Mouse (Mus musculus): ENCODE measurements at regions not wholly inside any gene's neighbourhood (a gene's known extent, or its start where the extent isn't known, plus 50 kb on each side); places are given as distances from the start of the nearest gene placed in this dataset.

DNA sequence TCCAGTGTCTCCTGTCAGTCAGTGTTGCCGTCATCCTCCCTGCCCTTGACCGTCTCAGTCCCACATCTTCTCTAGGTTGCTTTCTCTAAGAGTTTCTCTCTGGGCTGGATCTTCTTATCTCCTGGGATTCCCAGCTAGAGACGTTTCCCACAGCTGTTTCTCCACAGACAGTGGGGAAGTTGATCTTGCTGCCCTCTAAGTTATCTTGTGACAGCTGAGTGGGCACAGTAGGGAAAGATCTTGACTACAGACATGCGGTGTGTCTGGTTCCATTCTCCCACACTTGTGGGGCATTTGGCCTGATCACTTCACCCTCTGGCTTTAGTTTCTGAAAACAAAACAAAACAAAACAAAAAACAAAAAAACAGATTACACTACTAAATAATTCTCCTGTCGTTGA lies 165.2 kb upstream of the Tyw5 start:
- DNase-seq (ENCODE audit: low read depth, low spot score) = no peak

DNA sequence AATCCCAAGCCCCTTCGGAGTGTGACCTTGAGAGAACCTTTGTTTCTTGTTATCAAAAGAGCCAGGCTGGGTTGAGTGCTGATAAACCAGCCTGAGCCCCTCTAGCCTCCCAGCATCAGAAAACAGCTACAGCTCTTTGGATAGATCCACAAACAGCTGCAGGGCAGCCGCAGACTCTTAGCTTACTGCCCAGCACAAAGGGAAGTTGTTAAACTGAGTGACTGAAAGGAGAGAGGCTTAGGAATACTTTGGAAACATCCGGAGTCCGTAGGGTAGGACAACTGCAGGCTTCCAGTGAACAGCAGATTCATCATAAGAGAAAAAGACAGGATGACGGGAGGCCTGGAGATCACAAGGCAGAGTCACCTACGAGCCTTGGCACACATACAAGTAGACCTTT lies 166.9 kb upstream of the Tyw5 start:
- no peak for DNase-seq (ENCODE audit: low read depth, low spot score)

DNA sequence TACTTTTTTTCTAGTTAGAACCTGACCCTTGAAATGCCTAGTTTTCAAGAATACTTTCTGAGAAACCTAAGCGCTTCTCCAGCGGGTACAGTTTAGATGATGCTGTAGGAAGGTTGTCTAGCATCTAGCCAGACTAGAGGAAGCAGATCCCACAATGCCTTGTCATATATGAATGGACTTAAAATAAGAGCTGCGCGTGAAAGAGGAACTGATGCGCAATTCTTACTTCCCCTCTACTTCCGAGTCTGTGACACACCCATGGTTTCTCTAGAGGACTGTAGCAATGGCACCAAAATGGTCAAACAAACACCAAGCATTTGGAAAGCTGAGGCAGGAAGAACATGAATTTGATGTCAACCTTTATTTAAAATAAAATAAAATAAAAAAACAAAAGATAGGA lies 167.6 kb upstream of the Tyw5 start:
- DNase-seq (ENCODE audit: low read depth, low spot score) = no peak

DNA sequence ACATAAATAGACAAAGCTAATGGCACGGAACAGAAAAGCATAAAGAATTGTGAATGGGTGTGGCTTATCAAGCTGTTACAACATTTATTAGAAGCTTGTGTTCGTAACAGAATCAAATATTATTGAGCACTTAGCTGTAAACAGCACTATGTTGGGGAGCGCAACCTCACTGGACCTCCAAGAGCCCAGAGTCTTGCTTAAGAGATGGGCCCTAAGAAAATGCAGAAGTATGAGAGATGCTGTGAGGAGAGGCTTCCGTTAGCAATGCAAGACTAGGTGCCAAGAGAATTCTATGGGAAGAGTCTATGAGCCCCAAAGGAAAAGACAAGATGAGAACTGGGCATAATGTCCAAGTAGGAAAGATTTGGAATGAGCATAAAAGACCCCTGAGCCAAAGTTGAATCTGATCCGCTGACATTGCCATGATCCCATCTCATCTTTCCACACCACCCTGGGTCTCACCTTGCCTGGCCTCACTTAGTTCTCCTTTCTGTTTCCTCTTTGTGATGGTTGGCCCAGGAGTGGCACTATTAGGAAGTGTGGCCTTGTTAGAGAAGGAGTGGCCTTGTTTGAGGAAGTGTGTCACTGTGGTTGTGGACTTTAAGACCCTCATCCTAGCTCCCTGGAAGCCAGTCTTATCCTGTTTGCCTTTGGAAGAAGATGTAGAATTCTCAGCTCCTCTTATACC lies 169.3 kb upstream of the Tyw5 start:
- no peak for DNase-seq (ENCODE audit: low read depth, low spot score)

DNA sequence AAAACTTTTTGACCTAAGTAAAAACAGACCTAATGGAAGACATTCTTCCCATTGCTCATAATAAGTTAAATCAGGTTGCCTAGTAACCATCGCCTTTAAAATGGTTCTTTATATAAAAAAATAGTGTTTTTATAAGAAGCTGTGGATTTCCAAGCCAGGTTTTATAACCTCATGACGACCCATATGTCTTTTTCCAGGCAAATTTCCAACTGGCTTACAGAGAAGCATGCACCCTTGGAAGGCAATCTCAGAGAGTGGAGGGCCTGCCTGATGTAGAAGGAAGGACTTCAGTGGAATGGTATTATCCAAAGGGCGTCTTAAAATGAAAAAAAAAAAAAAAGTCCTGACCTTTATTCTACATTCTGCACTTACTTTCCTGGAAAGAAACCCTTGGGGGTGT lies 172.2 kb upstream of the Tyw5 start:
- no peak for DNase-seq (ENCODE audit: low read depth, low spot score)

DNA sequence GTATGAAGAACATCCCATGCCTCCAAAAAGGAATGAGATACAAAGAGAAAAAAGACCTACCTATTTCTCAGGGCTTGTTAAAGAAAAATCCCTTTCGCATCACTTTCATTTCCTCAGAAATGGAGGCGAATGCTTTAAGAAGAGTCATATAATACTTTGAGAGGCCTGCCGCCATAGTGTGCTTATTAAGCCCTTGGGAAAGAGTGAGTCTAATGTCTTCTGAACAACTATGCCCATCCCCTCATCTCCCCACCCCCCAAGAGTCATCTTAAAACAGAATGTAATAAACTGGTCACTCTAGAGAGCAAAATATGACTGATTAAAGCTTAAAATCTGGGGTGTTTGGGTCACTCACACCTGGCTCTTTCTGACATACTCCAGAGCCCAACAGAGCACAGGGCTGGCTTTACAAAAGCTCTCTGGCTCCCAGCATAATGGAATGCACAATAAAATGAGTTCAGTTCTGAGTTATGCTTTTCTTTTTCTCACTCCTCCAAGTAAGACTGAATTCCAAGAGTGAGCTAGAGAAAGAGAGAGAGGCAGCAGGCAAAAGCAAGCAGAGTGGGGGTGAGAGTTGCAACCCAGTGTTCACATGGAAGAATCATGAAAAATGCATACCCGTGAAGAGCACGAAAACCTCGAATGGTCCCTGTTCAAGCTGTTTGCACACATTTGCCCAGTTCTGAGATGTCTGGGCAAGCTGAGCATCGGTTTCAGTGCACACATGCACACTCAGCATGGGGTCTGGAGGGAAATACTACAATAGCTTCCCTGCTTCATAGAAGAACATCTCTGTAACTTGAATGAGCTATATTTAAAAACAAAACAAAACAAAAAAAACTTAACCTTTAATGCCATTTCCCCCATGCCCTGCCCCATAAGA lies 180.0 kb upstream of the Spats2l start:
- DNase-seq (ENCODE audit: low read depth, low spot score) = no peak

DNA sequence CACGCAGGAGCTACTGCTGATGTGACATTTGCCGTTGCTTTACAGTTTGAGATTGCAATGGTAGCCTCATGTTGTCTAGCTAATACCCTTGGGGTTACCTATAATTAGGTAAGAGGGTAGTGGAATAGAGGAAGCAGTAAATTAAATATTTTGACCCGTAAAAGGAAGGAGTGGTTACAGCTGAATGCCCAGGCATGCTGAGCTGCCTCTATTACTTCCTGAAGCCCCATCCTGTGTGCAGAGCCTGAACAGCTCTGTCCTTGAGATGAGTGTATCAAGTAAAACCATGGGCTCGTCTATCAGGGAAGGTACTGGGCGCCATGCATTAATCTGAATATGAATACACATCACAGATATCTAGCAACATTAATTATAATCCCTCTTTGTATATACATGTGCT lies 179.1 kb upstream of the Spats2l start:
- DNase-seq (ENCODE audit: low read depth, low spot score) = no peak

DNA sequence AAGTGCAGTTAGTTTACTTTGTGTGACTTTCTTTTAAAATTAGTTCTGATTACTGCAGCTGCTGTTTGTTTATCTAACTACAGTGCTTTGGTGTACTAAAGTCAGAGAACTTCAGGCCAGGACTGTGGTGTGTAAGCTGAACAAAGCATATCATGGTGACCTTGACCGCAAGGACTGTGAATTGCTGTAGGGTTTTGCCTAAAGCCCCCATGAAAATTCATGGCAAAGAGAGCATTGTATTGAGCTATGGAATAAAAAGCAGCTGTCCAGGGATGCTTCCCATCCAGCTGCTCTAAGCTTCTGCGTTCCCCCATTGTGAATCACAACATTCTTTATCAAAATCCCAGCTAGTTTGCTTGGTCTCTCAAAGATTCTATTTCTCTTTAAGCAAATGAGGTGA lies 173.0 kb upstream of the Spats2l start:
- DNase-seq (ENCODE audit: low read depth, low spot score) = no peak

DNA sequence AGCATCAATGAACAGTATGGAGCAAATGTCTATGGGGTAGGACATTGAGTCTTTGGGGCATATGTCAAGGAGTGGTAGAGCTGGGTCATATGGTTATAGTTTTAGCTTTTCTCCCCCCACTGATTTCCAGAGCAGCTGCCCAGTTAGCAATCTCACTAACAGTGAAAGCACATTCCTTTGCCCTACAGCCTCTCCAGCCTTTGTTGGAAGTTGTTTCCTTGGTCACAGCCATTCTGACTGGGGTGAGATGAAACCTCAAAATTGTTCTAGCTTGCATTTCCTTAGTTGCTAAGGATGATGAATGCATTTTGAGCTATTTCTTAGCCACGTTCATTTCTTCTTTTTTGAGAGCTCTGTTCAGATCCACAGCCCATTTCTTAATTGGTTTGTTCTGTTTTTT lies 168.4 kb upstream of the Spats2l start:
- DNase-seq (ENCODE audit: low read depth, low spot score) = no peak

DNA sequence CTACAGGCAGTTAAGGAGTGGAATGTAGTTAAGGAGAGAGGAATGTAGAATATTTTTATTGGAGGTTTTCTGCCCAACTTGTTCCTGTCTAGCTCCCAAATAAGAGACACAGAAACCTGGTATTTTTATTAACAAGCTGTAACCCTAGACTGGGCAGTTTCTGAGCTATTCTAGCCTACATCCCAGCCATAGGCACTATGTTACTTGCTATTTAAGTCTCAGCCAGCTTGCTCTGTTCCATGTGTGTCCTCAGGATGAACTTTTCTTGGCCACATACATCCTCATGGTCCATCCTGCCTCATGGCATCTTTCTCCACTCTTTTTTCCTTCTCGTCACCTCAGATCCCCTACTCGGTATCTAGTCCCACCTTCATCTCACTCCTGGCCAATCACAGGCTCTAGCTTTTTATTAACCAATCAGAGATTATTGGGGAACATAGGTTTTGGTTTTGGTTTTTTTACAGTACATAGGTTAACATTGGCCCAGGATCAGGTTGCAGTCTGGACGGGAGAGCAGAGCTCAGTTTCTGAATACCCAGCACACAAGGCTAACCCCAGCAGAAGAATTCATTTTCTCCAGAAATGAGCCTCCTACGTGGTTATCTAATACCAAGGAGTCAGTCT lies 167.8 kb upstream of the Spats2l start:
- no peak for DNase-seq (ENCODE audit: low read depth, low spot score)

DNA sequence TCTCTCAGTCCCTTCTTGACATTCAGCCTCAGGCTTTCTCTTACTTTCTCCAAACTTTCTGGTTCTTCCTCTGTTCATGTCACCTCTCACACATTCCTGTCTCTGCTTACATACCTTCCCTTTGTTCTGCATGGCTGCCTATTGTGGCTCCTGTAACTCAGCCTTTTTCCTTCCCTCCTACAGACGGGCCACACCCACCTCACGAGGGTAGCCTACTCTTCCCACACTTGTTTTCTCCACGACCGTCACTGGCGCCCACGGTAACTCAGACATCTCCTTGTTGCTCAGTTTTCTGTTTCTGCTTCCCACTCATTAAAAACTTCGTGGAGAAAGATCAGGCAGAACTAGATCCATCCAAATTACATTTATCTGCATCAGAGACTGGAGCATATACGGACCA lies 166.9 kb upstream of the Spats2l start:
- DNase-seq (ENCODE audit: low read depth, low spot score) = no peak

DNA sequence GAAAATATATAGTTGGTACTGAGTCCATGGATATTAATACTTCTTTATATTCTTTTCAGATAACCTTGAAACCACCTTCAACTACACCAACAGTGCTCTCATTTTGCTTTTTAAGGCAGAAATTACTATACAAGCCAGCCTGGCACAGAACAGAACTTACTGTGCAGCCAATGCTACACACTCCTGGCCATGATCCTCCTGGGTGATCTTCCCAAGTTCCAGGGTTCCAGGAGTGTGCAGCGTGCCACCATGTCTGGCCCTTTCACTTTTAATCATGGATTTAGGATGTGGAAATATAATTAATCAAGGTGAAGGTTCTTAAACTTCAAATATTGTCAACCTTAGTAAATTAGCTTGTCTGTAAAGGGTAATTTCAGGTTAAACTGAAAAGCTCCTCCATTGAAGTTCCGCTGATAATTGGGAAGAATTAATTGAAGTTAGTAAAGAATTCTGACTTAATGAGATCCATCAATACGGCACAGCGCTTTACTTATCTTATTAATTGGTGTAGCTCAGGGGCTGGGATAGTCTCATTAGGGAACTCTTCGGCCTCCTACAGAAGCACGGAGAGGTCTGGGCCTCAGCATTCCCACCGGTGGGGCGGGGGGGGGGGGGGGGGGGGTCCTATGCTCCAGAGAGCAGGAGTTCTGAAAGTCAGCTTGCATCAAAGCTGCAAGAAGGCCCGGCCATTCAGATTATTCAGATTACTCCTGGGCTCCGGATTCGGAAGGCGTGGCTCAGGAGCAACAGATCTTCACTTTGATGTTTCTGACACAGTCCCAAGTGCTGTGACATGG lies 166.1 kb upstream of the Spats2l start:
- DNase-seq (ENCODE audit: low read depth, low spot score) = no peak

DNA sequence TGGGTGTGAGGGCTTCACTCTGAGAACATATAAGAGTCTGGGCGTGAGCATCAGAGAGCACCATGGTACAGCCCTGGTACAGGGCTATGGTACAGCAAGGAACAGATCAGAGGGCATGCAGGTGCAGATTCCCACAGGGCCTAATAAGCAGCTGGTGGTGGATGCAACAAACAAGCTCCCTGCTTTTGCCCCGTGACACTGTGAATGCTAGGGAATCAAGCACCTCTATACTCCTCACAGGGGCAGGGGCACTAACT lies 165.6 kb upstream of the Spats2l start:
- no peak for DNase-seq (ENCODE audit: low read depth, low spot score)

DNA sequence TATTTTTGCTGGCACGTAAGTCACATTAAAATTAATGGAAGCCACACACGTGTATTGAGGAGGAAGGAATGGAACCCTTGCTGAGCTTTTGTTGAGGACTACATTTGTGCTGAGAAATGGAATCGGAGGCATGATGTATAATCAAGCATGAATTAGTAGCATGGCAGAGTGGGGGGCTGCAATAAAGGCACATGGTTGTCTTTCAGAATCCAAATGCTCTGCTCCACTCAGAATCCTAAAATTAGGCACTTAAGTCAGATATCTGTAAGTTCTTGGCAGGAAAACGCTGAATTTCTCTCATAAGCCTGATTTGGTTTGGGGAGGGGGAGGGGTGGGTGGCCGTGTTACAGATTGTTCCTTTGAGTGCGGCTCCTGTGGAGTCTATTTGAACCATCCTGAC lies 164.7 kb upstream of the Spats2l start:
- DNase-seq (ENCODE audit: low read depth, low spot score) = no peak

DNA sequence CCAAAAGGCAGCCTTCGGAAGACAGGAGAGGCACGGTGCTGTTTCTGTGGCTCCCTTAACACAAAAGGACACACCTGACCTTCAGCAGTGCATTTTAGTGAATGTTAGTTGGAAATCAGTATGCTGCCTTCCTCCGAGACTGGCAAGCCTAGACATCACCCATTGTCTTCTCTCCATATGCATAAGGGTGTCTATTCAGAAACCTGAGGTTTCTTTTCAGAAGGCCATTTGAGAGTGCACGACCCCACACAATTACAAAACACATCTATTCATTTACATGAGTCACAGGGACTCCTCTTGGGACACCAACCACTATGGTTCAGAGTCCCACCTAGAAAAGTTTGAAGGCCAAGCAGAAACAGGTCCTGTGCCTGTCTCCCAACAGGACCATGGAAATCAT lies 161.8 kb upstream of the Spats2l start:
- DNase-seq (ENCODE audit: low read depth, low spot score) = no peak

DNA sequence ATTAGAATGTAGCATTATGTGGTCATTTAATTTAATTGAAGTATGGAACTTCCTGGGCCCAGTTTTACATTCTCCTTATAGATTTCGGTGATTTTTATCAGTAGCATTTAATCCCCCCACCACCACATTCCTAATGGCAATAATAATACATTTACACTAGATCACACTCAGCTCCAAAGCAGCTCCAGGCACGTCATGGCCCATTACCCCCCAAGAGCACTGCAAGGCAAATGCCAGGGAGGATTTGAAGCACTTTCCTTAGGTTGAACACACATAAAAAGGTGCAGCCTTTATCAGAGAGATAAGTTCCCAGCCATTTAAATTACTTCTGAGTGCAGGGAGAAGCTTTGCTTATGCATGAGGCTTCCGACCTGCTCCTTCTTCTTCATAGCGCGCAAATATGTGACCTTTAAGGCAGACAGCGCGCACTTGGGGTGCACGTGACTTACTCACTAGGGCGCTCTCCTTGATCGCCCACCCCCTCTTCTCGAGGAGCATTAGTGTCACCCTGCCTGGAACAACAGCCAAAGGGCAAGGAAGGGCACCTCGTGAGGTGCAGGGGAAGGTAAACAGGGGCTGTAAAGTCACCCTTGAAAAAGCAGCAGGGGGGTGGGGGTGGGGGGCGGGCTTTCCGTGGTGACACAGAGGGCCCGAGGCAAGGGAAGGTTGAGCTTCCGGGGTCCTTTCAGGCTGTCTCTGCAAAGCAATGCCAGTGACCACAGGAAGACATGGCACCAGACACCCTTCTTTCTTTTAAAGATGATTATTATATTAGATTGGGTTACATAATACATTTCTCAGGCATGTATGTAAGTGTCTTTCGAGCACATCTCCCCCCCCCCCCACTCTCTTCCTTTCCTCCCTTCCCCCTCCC lies 160.8 kb upstream of the Spats2l start:
- no peak for DNase-seq (ENCODE audit: low read depth, low spot score)

DNA sequence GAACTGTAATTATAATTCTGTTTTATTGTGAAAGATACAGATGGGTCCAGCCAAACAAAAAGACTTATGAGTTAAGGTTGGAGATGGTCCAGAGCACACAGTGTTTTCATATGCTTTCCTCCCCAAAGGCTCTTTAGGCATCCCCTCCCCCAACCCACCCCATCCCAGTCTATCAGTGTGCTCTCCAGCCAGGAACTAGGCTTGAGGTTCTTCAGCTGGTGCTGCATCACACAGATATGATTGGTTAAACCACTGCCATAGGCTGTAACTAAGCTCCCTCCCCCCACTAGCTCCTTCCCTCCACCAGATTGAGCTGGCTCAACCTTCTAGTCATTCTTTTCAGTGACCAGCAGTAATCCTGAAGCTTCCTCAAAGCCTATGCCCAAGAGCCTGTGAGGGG lies 158.8 kb upstream of the Spats2l start:
- DNase-seq (ENCODE audit: low read depth, low spot score) = no peak

DNA sequence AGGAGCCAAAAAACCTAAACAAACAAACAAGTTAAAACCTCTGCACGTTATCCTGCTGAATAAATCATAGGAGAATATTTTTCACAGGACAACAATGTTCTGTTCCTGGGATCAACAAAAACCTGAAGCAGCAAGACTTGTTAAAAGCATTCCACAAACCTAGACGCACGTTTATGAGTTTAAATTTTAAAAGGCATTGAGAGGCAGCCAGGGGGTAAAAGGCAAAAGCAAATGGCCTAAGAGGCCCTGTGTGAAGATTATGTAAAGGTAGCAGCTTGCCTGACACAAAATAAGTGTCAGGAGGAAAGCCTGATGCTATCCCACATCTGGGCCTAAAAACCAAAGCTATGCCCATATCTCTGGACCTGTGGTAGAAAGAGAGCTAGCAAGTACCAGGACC lies 156.6 kb upstream of the Spats2l start:
- no peak for DNase-seq (ENCODE audit: low read depth, low spot score)

DNA sequence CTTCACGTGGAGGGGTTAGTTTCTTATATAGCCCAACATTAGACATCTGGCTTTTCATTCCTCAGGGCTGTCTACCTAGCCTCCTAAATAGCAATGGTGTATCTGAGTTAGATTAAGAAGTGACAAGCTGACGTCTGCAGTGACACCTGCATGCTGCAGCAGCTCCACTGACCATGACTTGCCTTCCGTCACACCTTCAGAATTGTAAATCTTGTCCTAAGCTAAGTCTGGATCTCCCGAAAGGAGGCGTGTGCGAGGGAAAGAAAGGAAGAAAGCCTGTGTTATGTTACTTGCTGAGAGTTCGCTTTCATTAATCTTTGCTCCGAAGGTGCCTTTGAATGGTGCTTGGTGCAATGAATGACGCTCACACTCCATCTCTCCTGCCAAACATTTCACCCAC lies 151.4 kb upstream of the Spats2l start:
- no peak for DNase-seq (ENCODE audit: low read depth, low spot score)

DNA sequence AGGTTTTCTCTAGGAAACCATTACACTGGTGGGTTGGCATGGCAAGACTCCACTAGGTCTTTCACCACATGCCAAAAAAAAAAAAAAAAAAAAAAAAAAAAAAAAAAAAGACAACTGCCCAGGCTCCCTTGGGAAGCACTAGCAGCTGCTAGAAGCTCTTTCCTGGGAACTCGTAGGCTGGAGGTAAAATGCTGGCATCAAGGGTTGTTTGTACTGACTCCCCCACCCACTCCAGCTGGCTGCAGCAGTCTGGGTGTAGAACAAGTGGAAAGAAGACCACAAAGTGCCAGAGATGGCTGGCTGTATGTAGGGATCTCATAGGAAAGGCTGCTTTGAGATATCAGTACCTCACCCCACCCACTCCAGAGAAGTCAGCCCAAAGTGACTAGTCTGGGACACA lies 140.0 kb upstream of the Spats2l start:
- DNase-seq (ENCODE audit: low read depth, low spot score) = peak; percentile 3

DNA sequence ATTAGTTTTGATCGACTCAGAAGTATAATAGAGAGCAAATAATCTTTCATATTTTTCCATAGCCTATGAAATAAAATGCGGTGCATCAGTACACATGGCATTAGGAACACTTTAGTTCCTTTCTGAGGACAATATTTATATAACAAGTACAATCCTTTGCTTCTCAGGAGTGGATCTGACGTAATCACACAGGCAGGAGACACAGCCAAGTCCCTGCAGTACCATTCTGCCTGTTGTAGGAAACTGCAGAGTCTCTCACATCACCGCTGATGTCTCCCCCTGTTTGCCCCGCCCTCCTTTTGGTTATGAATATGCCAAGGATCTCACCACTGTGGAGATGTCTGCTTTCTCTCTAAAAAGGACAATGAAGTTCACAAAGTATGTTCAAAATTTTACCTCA lies 131.8 kb upstream of the Spats2l start:
- no peak for DNase-seq (ENCODE audit: low read depth, low spot score)

Data from skeletal muscle tissue, adult 2 months (tissue).